Mouse (Mus musculus) A20 (cell line): ENCODE data around the gene Vipr1.

Experiments
- DNase-seq: peaks from one replicate; pipeline ENCODE4 v3.0.0-alpha.2; 2011; ENCODE audit warnings: low read depth, low spot score

Vipr1 gene

DNA sequence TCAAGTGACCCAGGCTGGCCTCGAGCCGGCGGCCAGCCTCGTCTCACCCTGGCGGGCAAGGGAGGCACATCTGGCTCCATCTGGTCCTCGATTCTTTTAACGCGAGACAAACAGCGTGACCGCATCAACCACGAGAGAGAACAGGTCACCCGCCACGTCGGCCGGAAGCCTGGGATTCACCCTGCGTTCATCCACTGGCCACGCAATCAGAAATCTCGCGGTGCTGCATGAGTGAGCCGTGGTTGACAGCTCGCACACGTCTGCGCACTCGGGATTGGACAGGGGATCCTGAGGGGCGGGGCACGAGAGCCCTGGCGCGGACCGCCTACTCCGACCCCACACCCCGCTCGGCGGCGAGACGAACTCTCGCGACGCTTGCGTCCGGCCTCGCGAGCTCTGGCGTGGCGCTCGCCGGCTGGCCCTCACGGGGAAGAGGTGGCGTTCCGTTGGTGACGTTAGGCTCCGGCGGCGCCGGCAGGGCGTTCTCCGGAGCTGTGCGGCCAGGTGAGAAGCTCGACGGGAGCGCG lies 76.3 kb downstream of the Vipr1 start, which contains the start of gene Nktr:
Nktr (plus strand) TSS at position 378 of the 527 bp plus-strand sequence.
- peak; percentile 99 for DNase-seq

DNA sequence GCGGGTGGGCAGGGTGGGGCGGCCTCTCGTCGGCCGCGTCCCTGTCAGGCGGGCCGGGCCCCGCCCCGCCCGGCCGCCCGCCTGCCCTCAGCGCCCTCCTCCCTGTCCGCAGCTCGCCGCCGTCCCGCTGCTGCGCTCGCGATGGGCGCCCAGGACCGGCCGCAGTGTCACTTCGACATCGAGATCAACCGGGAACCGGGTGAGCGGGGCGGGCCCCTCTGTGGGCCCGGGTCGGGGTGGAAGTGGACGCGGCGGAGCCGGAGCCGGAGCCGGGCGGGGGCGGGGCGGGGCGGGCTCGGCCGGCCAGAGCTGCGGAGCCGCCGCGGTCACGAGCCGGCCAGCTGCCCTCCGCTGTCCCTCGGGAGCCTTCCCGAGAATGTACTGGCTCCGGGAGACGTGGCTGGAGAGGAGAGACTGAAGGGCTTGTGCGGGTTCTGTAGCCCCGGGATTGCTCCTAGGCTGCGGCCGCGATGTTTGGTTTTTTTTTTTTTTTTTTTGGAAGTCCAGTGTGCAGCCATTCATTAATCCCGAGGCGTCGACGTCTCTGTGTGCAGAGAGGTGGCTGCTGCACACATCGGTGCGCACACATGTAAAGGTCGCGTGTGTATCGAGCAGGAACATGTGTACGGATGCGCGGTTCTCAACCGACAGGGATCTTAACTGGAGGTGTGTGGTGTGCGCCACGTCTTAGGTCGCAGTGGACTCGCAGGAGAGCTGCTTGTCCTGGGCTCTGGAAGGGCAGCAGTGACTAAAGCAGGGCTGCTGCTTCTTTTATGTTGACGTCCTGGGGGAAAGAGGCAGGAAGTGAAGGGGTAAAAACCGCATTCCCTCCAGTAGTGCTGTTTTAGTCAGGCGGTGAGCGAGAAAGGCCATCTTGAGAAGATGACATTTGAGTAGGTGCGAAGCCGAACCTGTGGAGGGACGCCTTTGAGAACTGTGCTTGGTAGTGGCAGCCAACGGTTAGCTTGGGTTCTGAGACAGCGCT lies 77.1 kb downstream of the Vipr1 start:
- DNase-seq, result peak; percentile 71
